Mouse (Mus musculus): ENCODE data around the gene Elmo1.

DNA sequence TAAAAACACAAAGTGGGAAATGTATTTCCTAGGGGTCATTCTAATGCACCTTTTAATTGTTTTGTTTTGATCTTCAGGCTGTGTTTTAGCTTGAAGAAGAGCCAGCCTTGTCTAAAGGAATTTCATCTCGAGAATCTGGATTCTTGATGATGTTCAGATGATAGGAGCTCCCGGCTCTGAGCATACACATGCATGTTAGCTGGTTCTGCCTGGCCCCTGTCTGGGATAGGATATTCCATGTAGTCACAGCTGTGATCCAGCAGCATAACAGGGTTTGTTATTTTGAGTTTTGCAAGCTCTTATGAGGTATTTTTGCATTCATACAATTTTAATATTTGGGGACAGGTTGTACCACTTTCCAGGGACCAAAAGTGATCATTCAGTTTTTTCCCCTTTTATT lies 19.1 kb downstream of the Elmo1 start:
- no peak for TF ChIP-seq ZMIZ1 (IDR thresholded peaks at IDR 0.05; ENCODE audit: low read depth, low read length)
- no peak for TF ChIP-seq POLR2AphosphoS5 (IDR thresholded peaks at IDR 0.05; ENCODE audit: borderline replicate concordance, low read depth, low read length)
- TF ChIP-seq MAFK (IDR thresholded peaks at IDR 0.05; ENCODE audit: borderline replicate concordance, low read depth, low read length) = no peak
- no peak for TF ChIP-seq USF1 (IDR thresholded peaks at IDR 0.05; ENCODE audit: low read depth, low read length)
- TF ChIP-seq MAZ (IDR thresholded peaks at IDR 0.05; ENCODE audit: low read depth, low read length) = no peak
- TF ChIP-seq SIN3A (IDR thresholded peaks at IDR 0.05; ENCODE audit: low read length) = no peak
- TF ChIP-seq CTCF (IDR thresholded peaks at IDR 0.05 in 2 of 3, conservative IDR thresholded peaks at IDR 0.05 in 1 of 3; ENCODE audit: control insufficient read depth in 1 of 3, insufficient read depth in 1 of 3, low read depth in 2 of 3, low read length in 3 of 3, poor library complexity in 1 of 3, severe bottlenecking in 1 of 3) = no peak
